Mouse (Mus musculus): ENCODE measurements around the gene Anpep. TPM values are rescaled to one million over a fixed set of nuclear protein-coding genes. Genes with fewer than 3 reads are reported as not detected.
A peak's percentile ranks its signal among the peaks of the same experiment; 100 is the strongest.
"Not testable (repeated sequence)": the region's sequence is repeated elsewhere in the genome, so short reads cannot be mapped to it uniquely, and the experiment has no call there.

Gene Anpep
- polyA plus RNA-seq, 1 experiment from 2014 or later, result 14.9 TPM

- CTCF ChIA-PET, result interaction anchor here (1.5 to 1.6 kb wide), 3 partner anchors 10 to 121 kb away, joined by 3 to 9 read pairs (median 8); no protein-coding TSS in a partner anchor
Observed at GRCm38 (mm10) chr7:79792635-79793421, 68.0 kb downstream of the Anpep start.

GRCm38 (mm10) chr7:79789812-79790211, 71.0 kb downstream of the Anpep start:
- POLR2A ChIA-PET; in situ Hi-C loops (cut with MboI; ENCODE audit: low pct_unique_long_range_greater_than_20kb); DNase-seq (ENCODE audit: low read depth, low spot score); ATAC-seq: not testable (repeated sequence)
- CTCF ChIA-PET, result interaction anchor here (0.8 kb wide), 1 partner anchor 9 kb away, joined by 6 read pairs; no protein-coding TSS in a partner anchor
- H3K27me3 ChIP-seq, result peaks cover 21% of the 10 kb centered on the region

More at GRCm38 (mm10) chr7:79792635-79793421, 68.0 kb downstream of the Anpep start:
- in situ Hi-C loops (cut with MboI; ENCODE audit: low pct_unique_long_range_greater_than_20kb), result no loop called here
- H3K27me3 ChIP-seq, result peaks cover 21% of the 10 kb centered on the region
- no peak for ATAC-seq
- DNase-seq (ENCODE audit: low read depth, low spot score), result no peak
- POLR2A ChIA-PET, result no interaction called here
- TF ChIP-seq CTCF (IDR thresholded peaks at IDR 0.05), result no peak

GRCm38 (mm10) chr7:79786295-79786694, 74.6 kb downstream of the Anpep start:
- ChIA-PET CTCF (interaction anchor here (1.0 to 1.9 kb wide), 5 partner anchors 10 to 128 kb away, joined by 3 to 9 read pairs (median 3); no protein-coding TSS in a partner anchor), POLR2A (interaction anchor here (0.7 kb wide), 1 partner anchor 228 kb away, joined by 6 read pairs; no protein-coding TSS in a partner anchor)
- DNase-seq (ENCODE audit: low read depth, low spot score) (no peak), ATAC-seq (peak; percentile 60)
- in situ Hi-C loops (cut with MboI; ENCODE audit: low pct_unique_long_range_greater_than_20kb), result no loop called here
- peaks cover 6% of the 10 kb centered on the region for H3K27me3 ChIP-seq
- no peak for TF ChIP-seq CTCF (IDR thresholded peaks at IDR 0.05)

- ATAC-seq, result no peak
- no peaks in the 10 kb centered on the region for H3K27me3 ChIP-seq
- TF ChIP-seq CTCF (IDR thresholded peaks at IDR 0.05), result no peak
- no peak for DNase-seq (ENCODE audit: low read depth, low spot score)
- ChIA-PET CTCF (no interaction called here), POLR2A (no interaction called here)
- in situ Hi-C loops (cut with MboI; ENCODE audit: low pct_unique_long_range_greater_than_20kb), result no loop called here
Observed at GRCm38 (mm10) chr7:79782516-79782855, 78.4 kb downstream of the Anpep start.

DNA sequence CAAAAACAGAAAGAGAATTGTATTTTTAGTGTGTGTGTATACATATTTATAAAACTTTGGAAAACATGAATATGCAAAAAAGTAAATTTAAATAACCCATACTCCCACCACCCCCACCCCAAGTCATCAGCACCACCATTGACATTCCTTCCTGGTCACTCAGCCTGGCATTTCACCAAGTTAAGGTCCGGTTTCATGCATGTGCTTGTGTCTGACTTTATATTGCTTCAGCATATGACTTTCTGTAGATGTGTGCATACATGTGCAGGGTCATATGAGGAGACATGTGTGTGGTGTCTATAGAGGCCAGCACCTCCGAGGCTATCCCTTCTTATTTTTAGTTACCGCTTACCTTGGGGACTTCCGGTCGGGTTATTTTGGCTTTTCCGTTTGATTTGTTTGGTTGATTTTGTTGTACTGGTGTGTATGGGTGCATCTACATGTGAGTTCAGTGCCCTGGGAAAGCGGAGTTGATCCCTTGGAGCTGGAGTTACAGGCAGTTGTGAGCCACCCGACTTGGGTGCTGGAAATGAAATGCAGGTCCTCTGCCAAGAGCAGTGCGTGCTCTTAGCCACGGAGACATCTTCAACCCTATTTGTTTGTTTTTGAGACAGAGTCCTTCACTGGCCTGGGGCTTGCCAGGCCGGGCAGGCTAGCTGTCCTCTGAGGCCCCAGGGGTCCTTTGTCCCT, 78.9 kb downstream of the Anpep start:
- TF ChIP-seq CTCF (IDR thresholded peaks at IDR 0.05), result no peak
- ChIA-PET CTCF (interaction anchor here (1.0 to 1.3 kb wide), 2 partner anchors 12 to 54 kb away, joined by 3 to 6 read pairs; no protein-coding TSS in a partner anchor), POLR2A (no interaction called here)
- ATAC-seq, result no peak
- DNase-seq (ENCODE audit: low read depth, low spot score), result no peak
- no peaks in the 10 kb centered on the region for H3K27me3 ChIP-seq
- in situ Hi-C loops (cut with MboI; ENCODE audit: low pct_unique_long_range_greater_than_20kb), result no loop called here

- in situ Hi-C loops (cut with MboI; ENCODE audit: low pct_unique_long_range_greater_than_20kb), result no loop called here
- H3K27me3 ChIP-seq, result peaks cover 4% of the 10 kb centered on the region
- peak; percentile 85 for TF ChIP-seq CTCF (IDR thresholded peaks at IDR 0.05)
- DNase-seq (ENCODE audit: low read depth, low spot score) (peak; percentile 7), ATAC-seq (peak; percentile 82)
- POLR2A ChIA-PET, result no interaction called here
- CTCF ChIA-PET, result interaction anchor here (0.7 to 1.6 kb wide), 13 partner anchors 9 to 140 kb away, joined by 3 to 11 read pairs (median 3); no protein-coding TSS in a partner anchor
Observed at GRCm38 (mm10) chr7:79780647-79781626, 79.9 kb downstream of the Anpep start.

Other genes starting within 250 kb of the Anpep start
- 0.04 TPM for gene Rhcg, start 243.4 kb downstream of the Anpep start, polyA plus RNA-seq (2021)
- gene Ticrr, start 200.9 kb downstream of the Anpep start, polyA plus RNA-seq (2021), result 5.1 TPM
- gene Kif7, start 145.3 kb downstream of the Anpep start, polyA plus RNA-seq (2021), result 9.6 TPM
- gene Plin1, start 128.2 kb downstream of the Anpep start, polyA plus RNA-seq (2021), result 0.06 TPM
- gene Pex11a, start 117.9 kb downstream of the Anpep start, polyA plus RNA-seq (2021), result 17.5 TPM
- 2.1 TPM for gene Wdr93, start 117.9 kb downstream of the Anpep start, polyA plus RNA-seq (2021)
- gene Mesp1, start 67.3 kb downstream of the Anpep start, polyA plus RNA-seq (2021), result not detected
- 0.15 TPM for gene Mesp2, start 50.3 kb downstream of the Anpep start, polyA plus RNA-seq (2021)
- gene Ap3s2, start 59.6 kb upstream of the Anpep start, polyA plus RNA-seq (2021), result 32.7 TPM
- gene Arpin, start 74.3 kb upstream of the Anpep start, polyA plus RNA-seq (2021), result 37.3 TPM
- 15.9 TPM for gene Zfp710, start 163.8 kb upstream of the Anpep start, polyA plus RNA-seq (2021)

Measured in Patski (cell line).